Mouse (Mus musculus) ovary, postnatal 10 days (tissue): ENCODE measurements around the gene Coro7.
"Not testable (repeated sequence)": the region's sequence is repeated elsewhere in the genome, so short reads cannot be mapped to it uniquely, and the experiment has no call there.

Experiments
- DNase-seq: peaks from one replicate; pipeline ENCODE4 v3.0.0; 2022; ENCODE audit warnings: low spot score

The Coro7 gene

GRCm38 (mm10) chr16:4594814-4595526 lies 84.6 kb downstream of the Coro7 start:
- no peak for DNase-seq

- DNase-seq: peak; percentile 52
These were observed 85.4 kb downstream of the Coro7 start, which contains the start of gene Glis2 for GRCm38 (mm10) chr16:4593971-4594813. TSS of gene Glis2 (plus strand) at chr16:4594713.

GRCm38 (mm10) chr16:4592909-4593875 lies 86.4 kb downstream of the Coro7 start:
- no peak for DNase-seq

GRCm38 (mm10) chr16:4590236-4590635 lies 89.3 kb downstream of the Coro7 start:
- no peak for DNase-seq

GRCm38 (mm10) chr16:4587516-4588210 lies 91.9 kb downstream of the Coro7 start:
- DNase-seq: no peak

- DNase-seq: peak; percentile 87
These were observed 93.0 kb downstream of the Coro7 start for GRCm38 (mm10) chr16:4586531-4587123.

GRCm38 (mm10) chr16:4585642-4586530 lies 93.7 kb downstream of the Coro7 start:
- no peak for DNase-seq

GRCm38 (mm10) chr16:4584438-4584837 lies 95.1 kb downstream of the Coro7 start:
- DNase-seq: no peak

GRCm38 (mm10) chr16:4583807-4584206 lies 95.8 kb downstream of the Coro7 start:
- DNase-seq: no peak

GRCm38 (mm10) chr16:4581179-4581578 lies 98.4 kb downstream of the Coro7 start:
- DNase-seq: not testable (repeated sequence)

GRCm38 (mm10) chr16:4578630-4579029 lies 100.9 kb downstream of the Coro7 start:
- DNase-seq: no peak

- no peak for DNase-seq
These were observed 102.7 kb downstream of the Coro7 start for GRCm38 (mm10) chr16:4576873-4577272.
